ENCODE assay signal across 8 mouse cellular contexts in the genomic region with DNA sequence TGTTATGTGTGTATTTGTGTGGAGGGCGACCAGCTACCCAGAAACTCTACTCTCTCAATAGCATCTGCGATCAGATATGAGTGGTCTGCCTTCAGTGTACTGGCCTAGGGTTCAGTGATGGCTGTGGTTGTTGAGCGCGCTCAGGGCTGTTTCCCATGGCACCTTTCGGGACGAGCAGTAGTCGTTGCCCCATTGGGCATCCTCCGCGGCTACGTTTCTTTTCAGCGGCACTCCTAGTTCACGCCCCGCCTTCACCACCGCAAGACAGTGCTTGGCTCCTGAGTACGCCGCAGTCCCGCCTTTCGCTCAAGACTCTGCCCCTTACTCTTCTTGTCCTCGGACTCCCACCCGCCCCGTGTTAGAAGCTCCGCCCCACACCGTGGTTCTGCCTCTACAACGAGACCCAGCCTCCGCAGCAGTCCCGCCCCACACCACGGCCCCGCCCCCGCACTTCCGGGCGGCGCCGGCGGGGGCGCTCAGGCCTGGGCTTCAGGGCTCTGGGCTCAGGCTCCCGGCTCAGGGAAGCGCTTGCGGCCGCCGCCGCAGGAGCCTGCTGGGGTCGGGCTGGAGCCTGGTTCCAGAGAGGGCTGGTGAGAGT. TPM values are rescaled to one million over a fixed set of nuclear protein-coding genes. Genes with fewer than 3 reads are reported as not detected.
A peak's percentile ranks its signal among the peaks of the same experiment; 100 is the strongest.
DNase-seq lines count a peak whose midpoint lies in the region; ATAC-seq lines count a peak whose summit lies in the region.

Gene Axin1, plus strand, starts transcription at position 450 of the 598 bp plus-strand sequence.

- peak; percentile 98 for ATAC-seq in hindbrain, embryonic 15.5 days (ENCODE audit: low FRiP score, low read depth)

- H3K36me3 ChIP-seq in hindbrain, embryonic 15.5 days: no peaks in the 10 kb centered on the region

- H3K4me2 ChIP-seq in hindbrain, embryonic 15.5 days: peak within 1 kb of the TSS; percentile 76

- H3K4me1 ChIP-seq in hindbrain, embryonic 15.5 days (replicated peaks): peaks cover 29% of the 10 kb centered on the region

- H3K27me3 ChIP-seq in hindbrain, embryonic 15.5 days: no peaks in the 10 kb centered on the region

- no peaks in the 10 kb centered on the region for H3K9me3 ChIP-seq in hindbrain, embryonic 15.5 days

- peak; percentile 99 for DNase-seq in T-cell, adult 2 months (ENCODE audit: low spot score)
- peak; percentile 87 to 93 for DNase-seq in cerebellum, postnatal 36 days
- peak; percentile 91 to 93 for DNase-seq in frontal cortex, postnatal 36 days (ENCODE audit: low spot score in 2 of 2)
- DNase-seq in left cerebral cortex, adult 11 months (ENCODE audit: low spot score): peak; percentile 87
- peak; percentile 96 to 97 for DNase-seq in lung, postnatal 4 days
- DNase-seq in retina, postnatal 7 days (ENCODE audit: low read depth, low spot score): peak; percentile 91
- peak; percentile 84 for DNase-seq in urinary bladder, adult 2 months (ENCODE audit: low spot score)

- peak within 1 kb of the TSS; percentile 91 for H3K27ac ChIP-seq in hindbrain, embryonic 15.5 days (replicated peaks)

- H3K4me3 ChIP-seq in hindbrain, embryonic 15.5 days: peak within 1 kb of the TSS; percentile 74

- peak within 1 kb of the TSS; percentile 97 for H3K9ac ChIP-seq in hindbrain, embryonic 15.5 days

- under 1% methylated on average over 42 of the region's 42 CpGs for WGBS in hindbrain, embryonic 15.5 days

RNA-seq across cellular contexts. Expression of gene Axin1, which starts in this region (rescaled TPM):
- polyA plus RNA-seq in hindbrain, embryonic 15.5 days (2015; fragmentation: Nextera tagmentation; extraction: Ambion mirVana): 15.5 and 15.8 TPM in 2 replicates
- 22.2 and 24.4 TPM in 2 replicates for polyA plus RNA-seq in urinary bladder, adult 2 months (2012; rRNA removed)

Comparison
In these comparisons a context has a peak if more than half of its experiments do, and no peak if none do; other contexts are left out.
1. Peak in every context shown above with its lines: DNase-seq, ATAC-seq, H3K4me3 ChIP-seq and H3K27ac ChIP-seq.